Mouse (Mus musculus): Measurements from ENCODE around the gene Gse1.

GRCm38 (mm10) chr8:120364093-120364725 lies 136.0 kb downstream of the Gse1 start:
- no peak for TF ChIP-seq CHD2 (IDR thresholded peaks at IDR 0.05; ENCODE audit: low read depth, low read length)
- no peak for TF ChIP-seq MAFK (IDR thresholded peaks at IDR 0.05; ENCODE audit: insufficient read depth, low read depth, low read length)
- TF ChIP-seq ZNF384 (IDR thresholded peaks at IDR 0.05; ENCODE audit: low read depth, low read length), result no peak
- no peak for TF ChIP-seq HCFC1 (IDR thresholded peaks at IDR 0.05; ENCODE audit: borderline replicate concordance, insufficient read depth, low read length)
- TF ChIP-seq ZC3H11A (IDR thresholded peaks at IDR 0.05; ENCODE audit: borderline replicate concordance, low read depth, low read length), result no peak
